Comparison of ENCODE assay signal across 7 mouse cellular contexts in genomic region chr8:125388404-125389180, GRCm38 (mm10).
DNase-seq lines count a peak whose midpoint lies in the region; ATAC-seq and TF ChIP-seq lines count a peak whose summit lies in the region.

No protein-coding gene starts in this region.

- peak overlapping the region; percentile 96 for H3K27ac ChIP-seq in heart, embryonic 13.5 days (replicated peaks)
- H3K27ac ChIP-seq in CH12.LX (ENCODE audit: insufficient read depth, low read depth) = no peak overlapping the region
- H3K27ac ChIP-seq in forebrain, postnatal 0 days (ENCODE audit: low read depth, low read length) = 0 out of 2 replicates have a peak overlapping the region, but pooled peaks have one; percentile 21

- intact Hi-C loops in heart, postnatal 25 days (cut with DNase I) = loop anchor here (5.0 kb wide), 2 partner anchors 54 to 206 kb away; no protein-coding TSS in a partner anchor

- peaks cover 78% of the 10 kb centered on the region for H3K4me1 ChIP-seq in heart, embryonic 13.5 days
- H3K4me1 ChIP-seq in CH12.LX (ENCODE audit: control insufficient read depth in 1 of 2, insufficient read depth in 2 of 2) = peaks cover 2 to 37% of the 10 kb centered on the region in 2 experiments
- peaks cover 34% of the 10 kb centered on the region for H3K4me1 ChIP-seq in forebrain, postnatal 0 days (ENCODE audit: insufficient read depth)

- peak overlapping the region; percentile 47; the same call in 1 of the 2 replicates for H3K9ac ChIP-seq in heart, embryonic 13.5 days
- no peak overlapping the region for H3K9ac ChIP-seq in CH12.LX (ENCODE audit: insufficient read depth, low read depth)
- H3K9ac ChIP-seq in forebrain, postnatal 0 days = no peak overlapping the region

- no peaks in the 10 kb centered on the region for H3K79me2 ChIP-seq in CH12.LX (replicated peaks; ENCODE audit: control insufficient read depth, extremely low read depth, insufficient read depth, poor library complexity, severe bottlenecking)

- in situ Hi-C loops in CH12.LX (cut with MboI; ENCODE audit: low pct_ligation_motif_present, low pct_unique_long_range_greater_than_20kb, low sequenced_read_pairs) = no loop called here

- no peak for TF ChIP-seq POLR2A in CH12.LX (IDR thresholded peaks at IDR 0.05; ENCODE audit: low read depth, low read length)

- no peak overlapping the region for H3K4me3 ChIP-seq in heart, embryonic 13.5 days
- no peak overlapping the region for H3K4me3 ChIP-seq in CH12.LX (replicated peaks in 1 of 3; ENCODE audit: low read depth in 2 of 3, low read length in 2 of 3, poor library complexity in 1 of 3)
- no peak overlapping the region for H3K4me3 ChIP-seq in forebrain, postnatal 0 days (ENCODE audit: low read depth, low read length)

- no peaks in the 10 kb centered on the region for H3K9me3 ChIP-seq in heart, embryonic 13.5 days
- H3K9me3 ChIP-seq in CH12.LX (replicated peaks; ENCODE audit: low read length) = no peaks in the 10 kb centered on the region
- no peaks in the 10 kb centered on the region for H3K9me3 ChIP-seq in forebrain, postnatal 0 days (ENCODE audit: low read length)

- dilution Hi-C loops in CH12.LX (cut with MboI; ENCODE audit: extremely low pct_ligation_motif_present, extremely low pct_unique_long_range_greater_than_20kb, low sequenced_read_pairs) = no loop called here

- H3K4me2 ChIP-seq in heart, embryonic 13.5 days = peak overlapping the region; percentile 22; the same call in 1 of the 2 replicates
- H3K4me2 ChIP-seq in CH12.LX (ENCODE audit: insufficient read depth, low read depth, poor library complexity, severe bottlenecking) = no peak overlapping the region
- H3K4me2 ChIP-seq in forebrain, postnatal 0 days (ENCODE audit: low read depth) = no peak overlapping the region

- TF ChIP-seq RAD21 in CH12.LX (IDR thresholded peaks at IDR 0.05; ENCODE audit: low read depth, low read length) = no peak

- WGBS in heart, embryonic 13.5 days = 48% methylated on average over 13 of the region's 13 CpGs
- WGBS in forebrain, postnatal 0 days = 59% methylated on average over 13 of the region's 13 CpGs

- H3K36me3 ChIP-seq in heart, embryonic 13.5 days = no peaks in the 10 kb centered on the region
- no peaks in the 10 kb centered on the region for H3K36me3 ChIP-seq in CH12.LX (replicated peaks in 1 of 2; ENCODE audit: control insufficient read depth in 1 of 2, insufficient read depth in 1 of 2, low read length in 1 of 2)
- no peaks in the 10 kb centered on the region for H3K36me3 ChIP-seq in forebrain, postnatal 0 days (ENCODE audit: insufficient read depth)

- TF ChIP-seq EP300 in CH12.LX (IDR thresholded peaks at IDR 0.05; ENCODE audit: low read length) = no peak

- ATAC-seq in heart, embryonic 13.5 days (ENCODE audit: extremely low read depth, insufficient number of reproducible peaks, low FRiP score, low TSS enrichment) = no peak
- ATAC-seq in forebrain, postnatal 0 days = no peak
- ATAC-seq in frontal cortex, adult (ENCODE audit: low TSS enrichment) = no peak

- no peak for DNase-seq in heart, postnatal 25 days (ENCODE audit: low spot score)
- peak; percentile 19 for DNase-seq in CH12.LX (ENCODE audit: extremely low read depth)
- DNase-seq in forebrain, postnatal 0 days = no peak
- DNase-seq in kidney, postnatal 36 days = peak; percentile 47 to 65
- no peak for DNase-seq in urinary bladder, postnatal 10 days (ENCODE audit: low spot score)

- H3K27me3 ChIP-seq in heart, embryonic 13.5 days (replicated peaks) = no peaks in the 10 kb centered on the region
- H3K27me3 ChIP-seq in CH12.LX (replicated peaks) = no peaks in the 10 kb centered on the region
- no peaks in the 10 kb centered on the region for H3K27me3 ChIP-seq in forebrain, postnatal 0 days (ENCODE audit: insufficient read depth, low read length)

- no peak for TF ChIP-seq CTCF in CH12.LX (conservative IDR thresholded peaks at IDR 0.05 in 1 of 2, IDR thresholded peaks at IDR 0.05 in 1 of 2; ENCODE audit: low read depth in 2 of 2, low read length in 2 of 2)
- no peak for TF ChIP-seq CTCF in forebrain, postnatal 0 days (IDR thresholded peaks at IDR 0.05; ENCODE audit: low read depth)

TF ChIP-seq in CH12.LX, 34 proteins besides CTCF, POLR2A, EP300 and RAD21:
- TF ChIP-seq RCOR1 (conservative IDR thresholded peaks at IDR 0.05; ENCODE audit: low read depth, low read length) (no peak), BHLHE40 (IDR thresholded peaks at IDR 0.05; ENCODE audit: low read depth, low read length) (peak; percentile 91)

Comparison
In these comparisons a context has a peak if more than half of its experiments do, and no peak if none do; other contexts are left out.
1. DNase-seq: peak in CH12.LX (single experiment) and kidney, postnatal 36 days (2 of 2); none in heart, postnatal 25 days (single experiment), forebrain, postnatal 0 days (single experiment) and urinary bladder, postnatal 10 days (single experiment).